In genomic region chr6:8504521-8505228, GRCm38 (mm10) we compare ENCODE assay signal across 13 mouse cellular contexts. TPM values are rescaled to one million over a fixed set of nuclear protein-coding genes. Genes with fewer than 3 reads are reported as not detected.
DNase-seq lines count a peak whose midpoint lies in the region; ATAC-seq and TF ChIP-seq lines count a peak whose summit lies in the region.
"Had no signal": no experiment of that assay in that cellular context is flagged by ENCODE, and none has a peak within 500 bp of the region (broad histone marks: within the 10 kb centered on the region; RNA-seq: fewer than 3 reads in every experiment).

No protein-coding gene starts in this region.

- DNase-seq in lung, adult 18-20 months = peak; percentile 16 to 63
- DNase-seq in lung, adult 2 months = no peak
- DNase-seq in hindbrain, postnatal 0 days (ENCODE audit: low spot score) = no peak
- DNase-seq in cerebellum, postnatal 4 days (ENCODE audit: low spot score in 2 of 2) = no peak
- no peak for DNase-seq in heart, postnatal 25 days (ENCODE audit: low spot score)
- DNase-seq: adrenal gland, postnatal 36 days; kidney, postnatal 10 days had no signal

- H3K27ac ChIP-seq in hindbrain, postnatal 0 days = no peak overlapping the region
- H3K27ac ChIP-seq: limb, embryonic 15.5 days; macrophage; neural tube, embryonic 15.5 days had no signal

- peak; percentile 59 for ATAC-seq in CD4-positive, CD25-positive, alpha-beta regulatory T cell, adult 4 months
- ATAC-seq in inflammation-experienced regulatory T-cells, adult 6 months = peak; percentile 67
- ATAC-seq in neutrophil, adult 5-6 weeks (ENCODE audit: extremely low read depth, insufficient number of reproducible peaks, low FRiP score, poor library complexity, severe bottlenecking) = peak; percentile 69
- ATAC-seq in hindbrain, postnatal 0 days = no peak

- H3K9ac ChIP-seq in hindbrain, postnatal 0 days (replicated peaks; ENCODE audit: low read length) = no peak overlapping the region
- H3K9ac ChIP-seq: limb, embryonic 15.5 days; neural tube, embryonic 15.5 days had no signal

- intact Hi-C loops in heart, postnatal 25 days (cut with DNase I) = loop anchor here (10.0 kb wide), 1 partner anchor 230 kb away; no protein-coding TSS in a partner anchor

- H3K4me3 ChIP-seq in lung, adult 2 months (replicated peaks; ENCODE audit: extremely low read depth, low read depth, low read length) = no peak overlapping the region
- H3K4me3 ChIP-seq in hindbrain, postnatal 0 days (ENCODE audit: low read length) = no peak overlapping the region
- H3K4me3 ChIP-seq: limb, embryonic 15.5 days; neural tube, embryonic 15.5 days had no signal

- TF ChIP-seq POLR2A in lung, adult 2 months (IDR thresholded peaks at IDR 0.05; ENCODE audit: borderline replicate concordance, extremely low read depth, low read depth, low read length) = no peak

- WGBS in lung, adult 2 months = 53% methylated on average over 6 of the region's 6 CpGs
- WGBS in hindbrain, postnatal 0 days = 80% methylated on average over 6 of the region's 6 CpGs

- H3K4me1 ChIP-seq in lung, adult 2 months (ENCODE audit: control insufficient read depth, insufficient read depth, low read length) = peaks cover 3% of the 10 kb centered on the region
- H3K4me1 ChIP-seq in hindbrain, postnatal 0 days (ENCODE audit: insufficient read depth, low read length) = no peaks in the 10 kb centered on the region
- H3K4me1 ChIP-seq: limb, embryonic 15.5 days had no signal

- H3K36me3 ChIP-seq in hindbrain, postnatal 0 days (ENCODE audit: insufficient read depth, low read length) = no peaks in the 10 kb centered on the region
- H3K36me3 ChIP-seq: limb, embryonic 15.5 days; neural tube, embryonic 15.5 days had no signal

- H3K9me3 ChIP-seq in hindbrain, postnatal 0 days (ENCODE audit: low read length) = no peaks in the 10 kb centered on the region
- H3K9me3 ChIP-seq: limb, embryonic 15.5 days; neural tube, embryonic 15.5 days had no signal

- no peak for TF ChIP-seq CTCF in lung, adult 2 months (IDR thresholded peaks at IDR 0.05; ENCODE audit: insufficient read depth, low read length)
- TF ChIP-seq CTCF in hindbrain, postnatal 0 days (IDR thresholded peaks at IDR 0.05; ENCODE audit: low read depth) = no peak

- H3K4me2 ChIP-seq in hindbrain, postnatal 0 days (ENCODE audit: low read depth, low read length) = no peak overlapping the region
- H3K4me2 ChIP-seq: limb, embryonic 15.5 days; neural tube, embryonic 15.5 days had no signal

- H3K27me3 ChIP-seq in hindbrain, postnatal 0 days (ENCODE audit: insufficient read depth, low read length) = no peaks in the 10 kb centered on the region
- H3K27me3 ChIP-seq: limb, embryonic 15.5 days; neural tube, embryonic 15.5 days had no signal

RNA-seq across cellular contexts. Expression of gene Glcci1, which starts 4.7 kb away (rescaled TPM):
- 6.6 and 13.0 TPM in 2 replicates for polyA plus RNA-seq in lung, adult 2 months (2012; rRNA removed)
- 10 to 100 TPM; 28.3 to 40.6 TPM for polyA plus RNA-seq in CD4-positive, CD25-positive, alpha-beta regulatory T cell, adult 4 months (2017; shearing (Covaris generic))
- 10 to 100 TPM; 24.8 to 33.6 (median 30.3) TPM for polyA plus RNA-seq in inflammation-experienced regulatory T-cells, adult 6 months (2017; shearing (Covaris generic))
- 37.4 and 41.9 TPM in 2 replicates for total RNA-seq in neutrophil, adult 5-6 weeks (2017)
- 23.1 and 32.2 TPM in 2 replicates for total RNA-seq in hindbrain, postnatal 0 days (2014; rRNA removed)
- polyA plus RNA-seq in hindbrain, postnatal 0 days (2015; fragmentation: Nextera tagmentation; extraction: Ambion mirVana) = 5.8 and 6.9 TPM in 2 replicates
- 10 to 100 TPM in 1 of 2 experiments, 1 to 10 TPM in 1; 8.8 to 10.8 TPM for total RNA-seq in heart, postnatal 25 days (2021)

Comparison
In these comparisons a context has a peak if more than half of its experiments do, and no peak if none do; other contexts are left out.
1. DNase-seq: peak in lung, adult 18-20 months (2 of 2); none in lung, adult 2 months (single experiment), hindbrain, postnatal 0 days (single experiment), cerebellum, postnatal 4 days (0 of 2) and heart, postnatal 25 days (single experiment).